Mouse (Mus musculus) gastrocnemius, adult 8-10 months (tissue): ENCODE results near the gene Gm20388. TPM values are rescaled to one million over a fixed set of nuclear protein-coding genes. Genes with fewer than 3 reads are reported as not detected.

ENCODE experiments used
- DNase-seq, 2 experiments: peaks; one replicate each; pipeline ENCODE4 v3.0.0; 2022; ENCODE audit warnings: low spot score in 2 of 2
- total RNA-seq, 4 experiments: library from RNA; stranded (reverse); gene quantifications; 2 replicates each; pipeline ENCODE4 v1.2.4; 2022

The Gm20388 gene
- total RNA-seq, 4 experiments from 2014 or later: 4.4 to 20.0 (median 7.9) TPM; not detected in 1

- DNase-seq: no peak
These were observed 2786.5 kb downstream of the Gm20388 start for GRCm38 (mm10) chr8:122697181-122697581.

GRCm38 (mm10) chr8:122697586-122697985 is 2786.9 kb downstream of the Gm20388 start:
- DNase-seq: no peak

GRCm38 (mm10) chr8:122698254-122698768 is 2787.7 kb downstream of the Gm20388 start:
- no peak for DNase-seq

- no peak for DNase-seq
These were observed 2788.4 kb downstream of the Gm20388 start, which contains the start of gene Cbfa2t3 for GRCm38 (mm10) chr8:122699005-122699492. Cbfa2t3 (minus strand) TSS chr8:122699109.

GRCm38 (mm10) chr8:122700628-122701027 is 2790.0 kb downstream of the Gm20388 start:
- DNase-seq: no peak

- DNase-seq: no peak
These were observed 2791.0 kb downstream of the Gm20388 start for GRCm38 (mm10) chr8:122701441-122702185.

- no peak for DNase-seq
These were observed 2791.8 kb downstream of the Gm20388 start for GRCm38 (mm10) chr8:122702301-122702941.

GRCm38 (mm10) chr8:122702957-122703356 is 2792.3 kb downstream of the Gm20388 start:
- no peak for DNase-seq

GRCm38 (mm10) chr8:122704612-122705011 is 2794.0 kb downstream of the Gm20388 start:
- DNase-seq: no peak

GRCm38 (mm10) chr8:122705901-122706561 is 2795.4 kb downstream of the Gm20388 start:
- DNase-seq: no peak

GRCm38 (mm10) chr8:122707184-122707583 is 2796.5 kb downstream of the Gm20388 start:
- DNase-seq: no peak

- DNase-seq: no peak
These were observed 2798.9 kb downstream of the Gm20388 start for GRCm38 (mm10) chr8:122709340-122710111.

- no peak for DNase-seq
These were observed 2800.8 kb downstream of the Gm20388 start for GRCm38 (mm10) chr8:122711480-122711879.

GRCm38 (mm10) chr8:122711891-122712365 is 2801.3 kb downstream of the Gm20388 start:
- DNase-seq: peak in 1 of 2 experiments; percentile 23

- no peak for DNase-seq
These were observed 2801.9 kb downstream of the Gm20388 start for GRCm38 (mm10) chr8:122712411-122713156.

GRCm38 (mm10) chr8:122713157-122713518 is 2802.5 kb downstream of the Gm20388 start:
- DNase-seq: no peak

GRCm38 (mm10) chr8:122716566-122716965 is 2805.9 kb downstream of the Gm20388 start:
- no peak for DNase-seq

GRCm38 (mm10) chr8:122717869-122718509 is 2807.3 kb downstream of the Gm20388 start:
- no peak for DNase-seq

GRCm38 (mm10) chr8:122718711-122719499 is 2808.3 kb downstream of the Gm20388 start:
- DNase-seq: no peak
